Mouse (Mus musculus) fat pad, adult 2 months (tissue): ENCODE measurements around the gene Soat2.

Experiments used
- DNase-seq: peaks from one replicate; pipeline ENCODE4 v3.0.0-alpha.2; 2011; ENCODE audit warnings: low read depth, low spot score; ENCODE audit errors: extremely low read depth

Gene Soat2

DNA sequence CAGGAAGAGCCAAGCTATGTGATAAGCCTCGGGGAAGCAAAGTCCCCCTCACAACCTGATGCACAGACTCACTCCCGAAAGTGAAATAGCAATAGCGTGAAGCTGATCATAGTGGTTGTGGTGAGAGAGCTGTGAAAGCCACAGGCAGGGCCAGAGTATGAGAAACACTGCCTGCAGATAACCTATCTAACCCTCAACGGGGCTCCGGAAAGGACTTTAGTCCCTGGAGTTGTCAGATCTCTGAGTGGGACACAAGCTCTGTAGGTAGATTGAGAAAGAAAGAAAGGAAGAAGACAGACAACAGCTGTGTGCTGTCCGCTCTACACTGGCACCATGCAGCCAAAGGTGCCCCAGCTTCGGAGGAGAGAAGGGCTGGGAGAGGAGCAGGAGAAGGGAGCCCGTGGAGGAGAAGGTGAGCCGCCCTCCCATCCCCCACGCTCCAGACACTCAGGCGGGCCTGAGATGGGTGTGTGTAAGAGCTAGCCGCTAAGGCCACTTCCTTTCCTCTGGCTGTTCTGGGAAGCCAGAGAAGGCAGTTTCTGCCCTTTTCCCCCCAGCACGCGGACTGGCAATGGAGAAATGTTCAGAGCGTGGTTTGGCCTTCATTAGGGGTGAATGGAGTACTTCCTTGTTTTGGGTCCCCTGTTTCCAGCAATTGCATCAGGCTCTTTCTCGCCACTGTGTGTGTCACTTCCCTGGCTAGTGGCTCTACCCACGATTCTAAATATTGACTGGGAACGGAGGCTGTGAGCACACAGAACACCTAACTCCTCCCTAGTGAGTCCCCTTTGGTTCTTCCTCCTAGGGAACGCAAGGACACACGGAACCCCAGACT, at the start of gene Soat2:
Gene Soat2 (plus strand): TSS at position 226 of the 835 bp plus-strand sequence.
- DNase-seq: no peak

DNA sequence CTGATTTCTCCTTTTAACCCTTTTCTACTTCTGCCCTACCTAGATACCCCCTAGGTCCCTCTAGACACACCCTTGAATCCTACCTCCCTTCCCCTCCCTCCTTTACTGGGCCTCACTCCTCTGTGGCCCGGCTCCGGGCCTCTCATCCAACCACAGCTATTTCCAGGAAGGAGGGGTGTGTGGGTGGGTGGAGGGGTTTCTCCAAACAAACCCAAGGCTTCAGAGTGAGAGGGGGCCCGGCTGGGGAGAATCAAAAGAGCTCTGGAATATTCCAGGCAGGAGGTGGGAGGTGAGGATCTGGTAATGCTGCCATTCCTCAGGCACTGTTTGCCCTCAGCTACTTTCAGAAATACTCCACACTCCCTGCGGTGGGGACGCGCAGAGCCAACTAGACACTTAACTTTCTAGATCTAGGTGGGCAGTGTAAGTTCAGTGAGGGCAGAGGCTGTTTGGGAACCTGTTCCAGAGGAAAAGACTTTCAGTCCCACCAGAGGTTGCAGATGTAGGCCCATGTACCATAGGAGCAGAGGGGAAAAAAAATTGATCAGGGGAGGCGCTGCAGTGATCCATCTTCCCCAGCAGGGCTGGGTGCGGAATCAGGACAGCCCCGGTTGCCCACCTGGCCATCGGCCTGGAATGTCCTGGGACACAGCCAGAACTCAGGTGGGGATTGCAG, 49.2 kb upstream of the Soat2 start:
- no peak for DNase-seq

DNA sequence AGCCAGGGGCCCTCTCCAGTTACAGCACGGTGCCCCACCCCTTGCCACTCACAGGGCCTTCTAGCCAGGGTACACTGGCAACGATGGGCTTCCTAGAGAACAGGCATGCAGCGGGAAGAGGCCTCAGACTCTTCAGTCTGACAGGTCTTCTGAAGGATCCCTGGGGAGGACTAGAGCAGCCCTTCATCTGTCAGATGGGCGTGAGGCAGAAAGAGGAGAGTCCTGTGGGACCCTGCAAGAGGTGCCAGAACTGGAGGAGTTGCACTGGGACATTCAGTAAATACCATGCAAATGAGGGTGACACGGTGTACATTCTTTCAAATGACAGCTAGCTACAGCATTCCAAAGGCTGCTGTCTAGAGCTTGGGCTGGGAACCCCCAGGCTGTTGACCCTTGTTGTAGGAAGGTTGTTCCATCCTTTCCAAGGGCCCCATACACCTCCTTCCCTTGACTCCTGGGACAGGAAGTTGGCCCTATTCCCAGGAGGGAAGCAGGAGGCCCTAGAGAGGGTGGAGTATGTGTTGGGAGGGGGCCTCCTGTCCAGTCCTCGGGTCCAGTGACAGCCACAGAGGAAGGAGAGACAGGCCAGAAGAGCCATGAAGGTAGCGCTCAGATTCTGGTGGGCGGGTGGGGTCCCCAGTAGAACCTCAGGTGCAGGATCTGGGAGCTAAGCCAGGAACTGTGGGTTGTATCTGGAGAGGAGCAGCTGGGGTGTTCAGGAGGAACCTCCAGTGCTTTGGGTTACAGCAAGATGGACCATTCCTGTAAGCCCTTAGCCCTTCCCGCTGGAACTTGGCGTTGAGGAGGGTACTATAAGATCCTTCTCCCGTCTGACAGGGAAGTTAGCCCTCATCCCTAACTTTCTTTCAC, 48.4 kb upstream of the Soat2 start:
- DNase-seq: no peak

DNA sequence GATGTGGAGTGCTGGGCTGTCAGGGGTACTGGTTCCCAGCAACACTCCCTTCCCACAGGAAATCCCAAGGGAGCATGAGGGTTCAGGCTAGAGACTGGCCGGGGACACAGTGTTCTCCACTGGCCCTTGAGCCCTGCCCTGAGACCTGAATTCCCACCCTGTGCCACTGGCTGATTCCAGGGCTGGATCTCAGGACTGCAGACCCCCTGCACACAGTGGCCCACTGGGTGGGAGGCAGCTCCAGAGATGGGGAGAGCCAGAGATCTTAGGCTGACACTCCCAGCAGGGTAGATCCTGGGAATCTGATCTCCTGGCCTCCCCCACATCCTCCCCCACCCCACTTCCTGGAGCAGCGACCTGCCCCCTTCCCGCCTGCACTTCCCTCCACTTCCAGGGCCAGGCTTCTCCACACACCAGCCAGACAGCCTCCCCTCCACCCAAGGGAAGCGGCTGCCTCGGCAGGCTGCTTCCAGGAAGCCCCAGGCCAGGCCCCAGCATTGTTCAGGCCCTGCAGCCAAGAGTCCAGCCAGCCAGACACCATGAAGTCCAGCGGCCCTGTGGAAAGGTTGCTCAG, 47.7 kb upstream of the Soat2 start:
- no peak for DNase-seq

DNA sequence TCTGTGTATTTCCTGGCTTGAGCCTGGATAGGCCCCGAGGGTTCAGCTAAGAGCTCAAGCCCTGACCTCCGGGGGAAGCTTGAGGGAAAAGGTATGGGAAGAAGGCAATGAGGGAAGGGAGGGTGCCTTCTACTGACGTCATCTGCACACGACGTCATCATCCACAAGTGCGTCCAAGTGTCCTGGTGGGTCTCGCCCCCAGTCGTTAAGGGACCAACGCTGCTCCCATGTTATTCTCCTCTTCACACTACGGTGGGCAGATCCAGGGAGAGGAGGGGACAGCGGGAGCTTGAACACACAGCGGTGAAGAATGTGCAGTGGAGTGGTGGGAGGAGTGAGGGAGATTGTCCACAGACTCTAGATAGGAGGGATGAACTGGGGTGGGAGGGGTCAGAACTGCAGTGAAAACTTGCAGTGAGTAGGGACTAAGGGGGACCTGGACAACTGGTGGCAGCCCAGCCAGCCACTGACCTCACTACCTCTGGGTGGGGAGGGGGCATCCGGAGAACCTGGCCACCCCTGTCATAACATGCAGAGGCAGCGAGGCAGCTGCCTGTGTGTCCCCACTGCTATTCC, 46.9 kb upstream of the Soat2 start:
- no peak for DNase-seq

DNA sequence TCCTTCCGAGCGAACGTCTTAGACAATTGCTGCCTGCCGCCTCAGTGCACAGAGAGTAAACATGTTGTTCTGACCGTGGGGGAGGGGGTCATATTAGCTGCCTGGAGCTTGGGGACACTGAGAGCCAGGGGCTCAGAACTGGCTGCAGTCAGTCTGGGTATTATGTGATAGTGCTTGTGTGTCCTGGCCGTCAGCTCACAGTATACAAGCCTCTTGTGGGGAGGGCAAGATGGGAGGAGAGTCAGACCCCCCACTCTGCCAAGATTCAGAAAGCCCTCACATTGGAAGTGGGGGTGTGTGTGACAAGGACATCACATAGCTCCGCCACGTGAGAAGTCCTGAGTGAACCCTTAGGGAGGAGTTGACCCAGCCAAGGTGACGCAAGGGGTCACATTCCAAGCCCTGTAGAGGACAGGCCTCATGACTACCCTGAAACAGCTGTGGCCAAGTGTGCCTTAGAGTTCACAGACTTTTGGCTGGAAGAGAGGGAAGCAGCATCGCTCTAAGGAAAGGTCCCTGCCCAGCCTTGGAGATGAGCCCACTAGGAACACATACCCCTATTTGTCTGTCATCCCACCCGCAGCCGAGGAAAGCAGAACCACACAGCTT, 46.3 kb upstream of the Soat2 start:
- DNase-seq: no peak

DNA sequence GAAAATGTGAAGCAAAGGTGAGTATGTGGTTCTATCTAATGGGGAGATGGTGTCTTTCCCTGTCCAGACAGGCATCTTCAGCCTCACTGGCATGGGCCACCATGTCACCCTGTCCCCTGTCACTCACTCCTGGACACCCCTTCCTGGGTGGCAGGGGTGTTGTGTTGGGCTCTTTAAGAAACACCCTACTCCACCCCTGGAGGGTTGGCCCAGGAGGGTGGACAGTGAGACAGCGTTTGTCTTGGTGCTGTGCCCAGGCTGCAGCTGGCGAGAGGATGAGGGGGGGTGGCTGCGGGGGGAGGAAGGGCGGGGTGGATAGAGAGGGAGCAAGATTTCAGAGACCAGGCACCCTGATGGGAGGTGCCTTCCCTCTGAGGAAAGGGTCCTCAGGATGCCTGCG, 45.0 kb upstream of the Soat2 start:
- no peak for DNase-seq

DNA sequence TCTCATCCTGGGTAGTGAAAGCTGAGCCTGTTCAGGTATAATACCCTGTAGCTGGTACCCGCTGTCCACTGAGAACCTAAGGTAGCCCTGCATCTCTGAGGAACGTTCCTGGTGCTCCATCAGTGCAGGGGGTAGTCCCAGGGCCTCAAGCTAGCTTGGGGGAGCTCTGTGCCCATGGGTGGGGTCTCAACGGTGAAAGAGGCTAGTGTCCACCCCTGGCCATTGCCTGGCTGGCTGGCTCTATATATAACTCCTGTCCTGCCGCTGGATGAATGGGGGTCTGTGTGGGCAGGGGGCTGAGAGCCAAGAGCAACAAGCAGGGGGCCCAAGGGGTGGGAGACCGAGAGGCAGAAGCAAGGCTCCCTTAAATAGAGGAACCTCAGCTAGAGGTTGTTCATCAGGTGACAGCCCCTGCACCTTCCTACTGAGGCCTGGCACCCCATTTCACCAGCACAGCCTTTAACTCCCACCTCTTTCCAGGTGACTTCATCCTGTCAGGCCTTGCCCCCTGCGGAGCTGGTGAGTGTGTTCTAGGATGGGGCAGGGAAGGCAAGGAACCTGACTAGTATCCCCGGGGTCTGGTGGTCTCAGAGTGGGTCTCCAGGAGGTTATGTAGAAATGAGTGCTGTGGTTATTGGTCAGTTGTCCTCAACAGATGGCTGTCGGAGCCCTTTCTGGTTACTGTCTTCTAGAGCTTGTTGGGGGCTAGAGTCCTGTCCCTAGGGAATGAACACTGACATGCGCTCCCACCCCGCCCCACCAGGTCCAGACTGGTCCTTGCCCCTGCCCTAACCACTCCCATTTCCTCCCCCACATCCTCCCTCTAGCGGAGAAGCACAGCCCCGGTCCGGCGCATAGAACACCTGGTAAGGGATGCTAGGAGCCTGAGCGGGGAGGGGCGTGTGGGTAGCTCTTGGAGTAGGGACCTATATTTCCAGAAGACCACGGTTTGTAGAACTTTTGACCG, 44.3 kb upstream of the Soat2 start:
- no peak for DNase-seq

DNA sequence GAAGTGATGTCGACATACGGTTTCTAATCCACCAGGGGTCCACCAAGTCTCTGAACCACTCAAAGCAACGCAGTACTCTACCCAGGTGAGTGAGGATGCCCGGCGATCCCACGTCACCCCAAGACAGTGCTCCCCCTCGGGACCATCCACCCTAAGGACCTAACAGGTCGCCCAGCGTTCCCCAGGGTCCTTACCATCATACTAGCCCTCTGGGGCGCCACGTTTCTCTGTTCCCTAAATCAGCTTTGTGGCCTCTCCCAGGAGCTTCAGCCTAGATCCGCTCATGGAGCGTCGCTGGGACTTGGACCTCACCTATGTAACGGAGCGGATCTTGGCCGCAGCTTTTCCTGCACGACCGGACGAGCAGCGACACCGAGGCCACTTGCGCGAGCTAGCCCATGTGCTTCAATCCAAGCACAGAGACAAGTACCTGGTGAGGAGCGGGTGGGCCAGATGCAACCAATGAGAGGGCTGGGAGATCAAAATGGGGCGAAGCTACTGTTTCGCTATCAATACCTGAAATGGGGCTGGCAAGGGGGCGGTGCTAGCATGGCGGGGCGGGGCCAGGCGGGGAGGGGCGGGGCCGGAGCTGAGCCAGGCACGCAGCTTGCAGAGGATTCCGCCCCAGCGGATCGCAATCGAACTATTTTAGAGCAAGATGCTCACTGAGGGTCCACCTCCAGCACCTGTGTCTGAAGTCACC, 43.4 kb upstream of the Soat2 start:
- DNase-seq: no peak

DNA sequence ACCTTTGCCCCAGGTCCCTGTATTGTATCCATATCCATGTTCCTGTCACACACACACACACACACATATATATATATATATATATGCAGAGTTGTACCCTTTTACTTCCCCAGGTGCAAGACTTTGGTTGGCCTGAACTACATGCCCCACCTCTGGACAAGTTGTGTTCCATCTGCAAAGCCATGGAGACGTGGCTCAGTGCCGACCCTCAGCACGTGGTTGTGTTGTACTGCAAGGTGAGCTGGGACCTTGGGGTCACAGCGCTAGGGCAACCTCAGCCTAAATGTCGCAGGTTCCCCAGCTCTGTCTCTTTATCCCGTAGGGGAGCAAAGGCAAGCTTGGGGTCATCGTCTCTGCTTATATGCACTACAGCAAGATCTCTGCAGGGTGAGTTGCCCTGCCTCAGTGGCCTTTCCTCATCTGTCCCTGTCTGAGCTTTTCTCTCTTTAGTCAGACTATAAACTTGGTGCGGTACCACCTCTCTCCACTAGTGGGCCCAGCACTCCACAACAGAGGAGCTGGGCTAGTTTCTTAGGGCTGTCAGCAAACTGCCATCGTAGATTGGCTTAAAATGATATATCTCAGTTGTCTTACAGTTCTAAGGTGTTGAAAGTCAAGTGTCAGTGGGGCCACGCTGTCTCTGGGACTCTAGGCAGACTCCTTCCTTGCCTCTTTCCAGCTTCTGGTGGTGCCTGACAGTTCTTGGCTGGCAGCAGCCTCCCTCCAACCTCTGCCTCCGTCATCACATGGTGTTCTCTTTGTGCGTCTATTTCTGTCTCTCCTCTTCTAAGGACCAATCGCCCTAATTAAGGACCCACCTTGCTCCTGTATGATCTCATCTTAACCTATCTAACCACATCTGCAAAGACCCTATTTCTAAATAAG, 42.4 kb upstream of the Soat2 start:
- DNase-seq: no peak

DNA sequence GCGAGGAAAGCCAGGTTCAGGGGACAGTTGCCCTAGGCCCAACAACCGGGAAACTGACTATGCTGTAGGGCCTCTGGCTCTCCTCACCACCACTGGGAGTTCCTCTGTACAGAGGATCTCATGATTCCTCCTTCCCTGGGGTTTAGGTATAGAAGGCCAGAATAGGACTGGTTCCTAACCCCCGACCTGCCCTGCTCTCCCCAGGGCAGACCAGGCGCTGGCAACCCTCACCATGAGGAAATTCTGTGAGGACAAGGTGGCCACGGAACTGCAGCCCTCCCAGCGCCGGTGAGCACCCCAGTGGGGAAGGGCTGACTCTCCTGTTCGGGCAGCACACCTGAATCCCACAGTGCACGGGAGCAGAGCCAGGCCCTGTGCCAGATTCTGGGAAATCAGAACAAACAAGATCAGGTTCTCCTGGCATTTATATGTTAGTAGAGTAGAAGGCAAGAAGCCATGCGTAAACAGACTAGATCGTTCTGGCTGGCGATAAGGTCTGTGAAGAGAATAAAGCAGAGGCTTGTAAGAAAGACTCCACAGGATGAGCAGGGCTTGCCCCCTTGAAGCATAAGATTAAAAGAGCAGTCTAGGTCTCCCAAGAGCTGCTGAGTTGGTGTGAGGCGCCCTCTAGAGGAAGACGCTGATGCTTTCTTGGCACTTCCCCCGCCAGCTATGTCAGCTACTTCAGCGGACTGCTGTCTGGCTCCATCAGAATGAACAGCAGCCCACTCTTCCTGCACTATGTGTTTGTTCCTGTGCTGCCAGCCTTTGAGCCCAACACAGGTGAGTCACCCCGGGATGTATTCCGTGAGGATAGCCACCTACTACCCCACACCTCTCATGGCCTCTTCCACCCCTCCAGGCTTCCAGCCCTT, 41.4 kb upstream of the Soat2 start:
- DNase-seq: no peak

DNA sequence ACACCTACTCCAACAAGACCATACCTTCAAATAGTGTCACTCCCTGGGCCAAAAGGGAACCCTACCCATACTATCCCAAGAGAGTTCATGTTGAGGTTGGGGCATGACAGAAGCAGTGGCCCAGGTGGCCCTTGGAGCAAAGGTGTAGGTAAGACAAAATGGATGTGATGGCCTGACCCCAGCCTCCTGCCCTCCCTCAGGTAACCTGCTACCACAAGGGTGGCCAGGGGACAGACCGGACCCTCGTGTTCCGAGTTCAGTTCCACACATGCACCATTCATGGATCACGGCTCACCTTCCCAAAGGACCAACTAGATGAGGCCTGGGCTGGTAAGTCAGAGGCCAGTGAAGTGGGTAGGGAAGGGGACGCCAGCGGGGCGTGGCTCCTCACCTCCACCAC, 40.1 kb upstream of the Soat2 start:
- no peak for DNase-seq

DNA sequence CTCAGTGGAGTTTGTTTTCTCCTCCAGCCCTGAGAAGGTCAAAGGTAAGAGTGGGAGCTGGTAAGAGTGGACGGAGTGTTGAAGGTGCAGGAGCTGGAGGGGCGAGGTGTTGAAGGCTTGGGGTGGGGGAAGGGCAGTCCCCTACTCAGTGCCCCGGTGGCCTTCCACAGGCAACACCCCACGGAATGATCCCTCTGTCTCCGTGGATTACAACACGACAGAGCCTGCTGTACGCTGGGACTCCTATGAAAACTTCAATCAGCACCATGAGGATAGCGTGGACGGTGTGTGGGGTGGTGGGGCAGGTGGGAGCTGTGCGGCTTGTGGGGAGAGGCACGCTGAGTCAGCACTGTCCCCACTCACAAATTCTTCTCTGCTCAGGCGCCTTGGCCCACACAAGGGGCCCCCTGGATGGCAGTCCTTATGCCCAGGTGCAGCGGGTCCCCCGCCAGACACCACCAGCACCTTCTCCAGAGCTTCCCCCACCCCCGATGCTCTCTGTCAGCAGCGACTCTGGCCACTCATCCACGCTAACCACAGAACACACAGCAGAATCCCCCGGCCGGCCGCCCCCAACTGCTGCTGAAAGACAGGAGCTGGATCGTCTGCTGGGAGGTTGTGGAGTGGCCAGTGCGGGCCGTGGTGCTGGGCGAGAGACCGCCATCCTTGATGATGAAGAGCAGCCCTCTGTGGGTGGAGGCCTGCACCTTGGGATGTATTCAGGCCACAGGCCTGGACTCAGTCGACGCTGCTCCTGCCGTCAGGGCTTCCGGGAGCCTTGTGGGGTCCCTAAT, 39.4 kb upstream of the Soat2 start:
- DNase-seq: no peak

DNA sequence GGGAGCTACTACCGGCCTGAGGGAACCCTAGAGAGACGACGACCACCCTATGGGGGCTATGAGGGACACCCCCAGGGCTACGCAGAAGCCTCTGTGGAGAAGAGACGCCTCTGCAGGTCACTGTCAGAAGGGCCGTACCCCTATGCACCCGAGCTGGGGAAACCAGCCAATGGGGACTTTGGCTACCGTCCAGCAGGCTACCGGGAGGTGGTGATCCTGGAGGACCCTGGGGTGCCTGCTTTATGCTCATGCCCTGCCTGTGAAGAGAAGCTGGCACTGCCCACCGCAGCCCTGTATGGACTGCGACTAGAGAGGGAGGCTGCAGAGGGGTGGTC, 38.9 kb upstream of the Soat2 start:
- no peak for DNase-seq

DNA sequence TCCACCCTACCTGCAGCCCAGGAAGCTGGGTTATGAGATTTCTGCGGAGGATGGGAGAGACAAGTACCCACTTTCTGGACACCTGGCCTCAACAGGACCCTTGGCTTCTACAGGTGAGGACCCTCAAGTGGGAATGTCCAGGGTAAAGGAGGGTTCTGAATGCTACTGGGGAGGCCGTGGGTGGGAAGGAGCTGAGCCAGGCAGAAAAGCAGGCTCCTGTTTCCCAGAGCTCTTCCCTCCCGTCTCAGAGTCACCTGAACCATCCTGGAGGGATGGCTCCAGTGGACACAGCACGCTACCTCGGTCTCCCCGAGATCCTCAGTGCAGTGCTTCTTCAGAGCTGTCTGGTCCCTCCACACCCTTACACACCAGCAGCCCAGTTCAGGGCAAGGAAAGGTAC, 38.1 kb upstream of the Soat2 start:
- DNase-seq: no peak

DNA sequence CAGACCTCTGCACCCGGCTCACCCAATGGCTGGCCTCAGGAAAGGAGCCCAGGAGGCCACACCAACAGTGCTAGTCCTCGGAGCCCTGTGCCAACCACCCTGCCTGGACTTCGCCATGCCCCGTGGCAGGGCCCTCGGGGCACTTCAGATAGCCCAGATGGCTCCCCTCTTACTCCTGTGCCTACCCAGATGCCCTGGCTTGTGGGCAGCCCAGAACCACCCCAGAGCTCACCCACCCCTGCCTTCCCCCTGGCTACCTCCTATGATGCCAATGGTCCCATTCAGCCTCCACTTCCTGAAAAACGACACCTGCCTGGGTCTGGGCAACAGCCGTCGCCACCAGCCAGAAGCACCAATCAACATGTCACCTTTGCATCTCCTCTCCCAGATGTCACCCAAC, 37.5 kb upstream of the Soat2 start:
- no peak for DNase-seq
